In the genomic region with DNA sequence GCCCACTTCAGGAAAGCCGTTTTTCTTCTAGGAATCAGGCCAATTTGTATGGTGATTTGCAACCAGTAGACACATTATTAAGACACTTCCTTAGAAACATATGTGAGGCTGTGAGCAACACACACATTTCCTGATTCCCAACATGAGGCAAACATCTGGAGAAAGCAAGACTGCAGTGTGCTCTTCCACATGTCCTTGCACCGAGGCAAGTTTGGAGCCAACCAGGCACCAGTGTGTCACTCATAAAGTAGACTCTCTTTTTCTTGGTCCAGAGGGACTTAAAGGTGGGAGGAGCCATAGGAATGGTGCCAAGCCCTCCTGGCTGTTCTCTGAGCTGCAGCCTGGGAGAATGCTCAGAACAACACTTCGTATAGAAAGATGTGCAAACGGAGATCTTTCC, we compare ENCODE assay signal across 19 mouse cellular contexts. TPM values are rescaled to one million over a fixed set of nuclear protein-coding genes. Genes with fewer than 3 reads are reported as not detected.
A peak's percentile ranks its signal among the peaks of the same experiment; 100 is the strongest.
DNase-seq lines count a peak whose midpoint lies in the region; ATAC-seq and TF ChIP-seq lines count a peak whose summit lies in the region.
"Had no signal": no experiment of that assay in that cellular context is flagged by ENCODE, and none has a peak within 500 bp of the region (broad histone marks: within the 10 kb centered on the region; RNA-seq: fewer than 3 reads in every experiment).

No protein-coding gene starts in this region.

- no peaks in the 10 kb centered on the region for H3K9me3 ChIP-seq in heart, embryonic 11.5 days (replicated peaks; ENCODE audit: control insufficient read depth, low read length)
- H3K9me3 ChIP-seq in heart, postnatal 0 days (replicated peaks; ENCODE audit: control insufficient read depth, low read length), result no peaks in the 10 kb centered on the region
- no peaks in the 10 kb centered on the region for H3K9me3 ChIP-seq in limb, embryonic 15.5 days
- H3K9me3 ChIP-seq: forebrain, embryonic 10.5 days; heart, embryonic 13.5 days; neural tube, embryonic 13.5 days had no signal

- no peaks in the 10 kb centered on the region for H3K27me3 ChIP-seq in heart, embryonic 11.5 days (ENCODE audit: control insufficient read depth, insufficient read depth, low read length)
- H3K27me3 ChIP-seq in heart, postnatal 0 days (ENCODE audit: control insufficient read depth, insufficient read depth, low read length), result no peaks in the 10 kb centered on the region
- no peaks in the 10 kb centered on the region for H3K27me3 ChIP-seq in limb, embryonic 15.5 days
- H3K27me3 ChIP-seq: heart, embryonic 13.5 days; neural tube, embryonic 13.5 days had no signal

- H3K27ac ChIP-seq in heart, embryonic 11.5 days (ENCODE audit: low read depth, low read length), result no peak overlapping the region
- no peak overlapping the region for H3K27ac ChIP-seq in heart, postnatal 0 days (ENCODE audit: low read depth)
- no peak overlapping the region for H3K27ac ChIP-seq in limb, embryonic 15.5 days
- H3K27ac ChIP-seq: forebrain, embryonic 10.5 days; heart, embryonic 13.5 days; macrophage; neural tube, embryonic 13.5 days had no signal

- H3K4me1 ChIP-seq in heart, embryonic 11.5 days (ENCODE audit: control insufficient read depth, insufficient read depth, low read length), result no peaks in the 10 kb centered on the region
- H3K4me1 ChIP-seq in heart, postnatal 0 days (ENCODE audit: control insufficient read depth, insufficient read depth), result no peaks in the 10 kb centered on the region
- H3K4me1 ChIP-seq in limb, embryonic 15.5 days, result peaks cover 8% of the 10 kb centered on the region
- H3K4me1 ChIP-seq: forebrain, embryonic 10.5 days; heart, embryonic 13.5 days; neural tube, embryonic 13.5 days had no signal

- no peak overlapping the region for H3K9ac ChIP-seq in heart, embryonic 11.5 days (ENCODE audit: low read depth, low read length)
- H3K9ac ChIP-seq in heart, postnatal 0 days (replicated peaks; ENCODE audit: low read depth, low read length), result no peak overlapping the region
- H3K9ac ChIP-seq in limb, embryonic 15.5 days, result no peak overlapping the region
- H3K9ac ChIP-seq: heart, embryonic 13.5 days; neural tube, embryonic 13.5 days had no signal

- no peak for TF ChIP-seq EP300 in heart, postnatal 0 days (IDR thresholded peaks at IDR 0.05; ENCODE audit: low read depth)

- TF ChIP-seq CTCF in heart, postnatal 0 days (IDR thresholded peaks at IDR 0.05; ENCODE audit: low read depth), result no peak

- no peaks in the 10 kb centered on the region for H3K36me3 ChIP-seq in heart, embryonic 11.5 days (ENCODE audit: control insufficient read depth, insufficient read depth, low read length)
- H3K36me3 ChIP-seq in heart, postnatal 0 days (replicated peaks; ENCODE audit: control insufficient read depth, insufficient read depth, low read length), result no peaks in the 10 kb centered on the region
- H3K36me3 ChIP-seq in limb, embryonic 15.5 days, result no peaks in the 10 kb centered on the region
- H3K36me3 ChIP-seq: forebrain, embryonic 10.5 days; G1E; heart, embryonic 13.5 days had no signal

- H3K4me2 ChIP-seq in heart, embryonic 11.5 days, result no peak overlapping the region
- no peak overlapping the region for H3K4me2 ChIP-seq in heart, postnatal 0 days (ENCODE audit: low read depth, low read length)
- no peak overlapping the region for H3K4me2 ChIP-seq in limb, embryonic 15.5 days
- H3K4me2 ChIP-seq: heart, embryonic 13.5 days; liver, embryonic 11.5 days; neural tube, embryonic 13.5 days had no signal

- peak; percentile 90 for DNase-seq in heart, adult 11 months
- DNase-seq in kidney, postnatal 4 days, result peak; percentile 34 to 38
- no peak for DNase-seq in kidney, adult 18-20 months
- peak; percentile 22 for DNase-seq in heart, postnatal 0 days (ENCODE audit: low spot score)
- no peak for DNase-seq in spleen, postnatal 14 days (ENCODE audit: low spot score in 2 of 2)
- DNase-seq in spleen, postnatal 10 days (ENCODE audit: low spot score in 2 of 2), result no peak
- DNase-seq: B cell, adult 2 months; cerebellum, adult 11-12 months; retina, postnatal 1 day; thymus, postnatal 14 days had no signal

- ATAC-seq in heart, embryonic 11.5 days (replicated peaks; ENCODE audit: insufficient number of reproducible peaks, low FRiP score, low TSS enrichment), result no peak
- ATAC-seq in heart, postnatal 0 days (ENCODE audit: insufficient read depth, low read depth), result peak; percentile 57
- peak; percentile 80 for ATAC-seq in limb, embryonic 15.5 days (ENCODE audit: insufficient number of reproducible peaks, low FRiP score, low TSS enrichment, low read depth)
- ATAC-seq: midbrain, embryonic 16.5 days had no signal

- 74% methylated on average over 4 of the region's 4 CpGs for WGBS in heart, embryonic 11.5 days (ENCODE audit: insufficient replicate concordance)
- WGBS in heart, postnatal 0 days, result 54% methylated on average over 4 of the region's 4 CpGs
- WGBS in limb, embryonic 15.5 days, result 18% methylated on average over 4 of the region's 4 CpGs

- H3K4me3 ChIP-seq in heart, embryonic 11.5 days (ENCODE audit: low read depth, low read length), result no peak overlapping the region
- H3K4me3 ChIP-seq in heart, postnatal 0 days (ENCODE audit: low read depth, low read length), result no peak overlapping the region
- H3K4me3 ChIP-seq in limb, embryonic 15.5 days, result no peak overlapping the region
- H3K4me3 ChIP-seq: forebrain, embryonic 10.5 days; heart, embryonic 13.5 days; neural tube, embryonic 13.5 days had no signal

RNA-seq across cellular contexts. Expression of a gene that starts 39.6 kb away (rescaled TPM):
- 1.8 and 2.2 TPM in 2 replicates for polyA plus RNA-seq in heart, embryonic 11.5 days (2014; fragmentation: Nextera tagmentation; extraction: Ambion mirVana)
- total RNA-seq in heart, postnatal 0 days (2014; rRNA removed; ENCODE audit: low replicate concordance), result 6.6 and 7.1 TPM in 2 replicates
- polyA plus RNA-seq in heart, postnatal 0 days (2015; fragmentation: Nextera tagmentation; extraction: Ambion mirVana), result 1.2 and 1.8 TPM in 2 replicates
- 14.2 and 18.2 TPM in 2 replicates for polyA plus RNA-seq in limb, embryonic 15.5 days (2015; fragmentation: Nextera tagmentation; extraction: Ambion mirVana)
- polyA plus RNA-seq: G1E had no signal

Comparison
In these comparisons a context has a peak if more than half of its experiments do, and no peak if none do; other contexts are left out.
1. DNase-seq: peak in heart, adult 11 months (single experiment), kidney, postnatal 4 days (2 of 2) and heart, postnatal 0 days (single experiment); none in kidney, adult 18-20 months (single experiment), spleen, postnatal 14 days (0 of 2) and spleen, postnatal 10 days (0 of 2).